Comparison of ENCODE assay signal across 8 mouse cellular contexts in genomic region chr2:6220141-6220805, GRCm38 (mm10). TPM values are rescaled to one million over a fixed set of nuclear protein-coding genes. Genes with fewer than 3 reads are reported as not detected.
A peak's percentile ranks its signal among the peaks of the same experiment; 100 is the strongest.
DNase-seq lines count a peak whose midpoint lies in the region; ATAC-seq and TF ChIP-seq lines count a peak whose summit lies in the region.

No protein-coding gene starts in this region.

- DNase-seq in Patski (ENCODE audit: low read depth, low spot score), result peak; percentile 24
- DNase-seq in cerebellum, adult 9-10 months, result peak; percentile 87
- DNase-seq in frontal cortex, postnatal 10 days (ENCODE audit: low spot score in 2 of 2), result peak; percentile 36 to 74
- DNase-seq in left cerebral cortex, adult 8-10 months (ENCODE audit: low spot score in 2 of 2), result peak; percentile 32 to 78
- peak; percentile 59 to 66 for DNase-seq in right cerebral cortex, postnatal 36 days (ENCODE audit: low spot score in 2 of 2)
- DNase-seq in urinary bladder, postnatal 4 days (ENCODE audit: low spot score in 2 of 2), result peak; percentile 43 to 76

- ATAC-seq in Patski, result peak; percentile 71
- peak; percentile 100 for ATAC-seq in inflammation-experienced regulatory T-cells, adult 6 months
- ATAC-seq in megakaryocyte progenitor cell, adult 5-6 weeks (replicated peaks; ENCODE audit: poor library complexity), result peak; percentile 98

- H3K27me3 ChIP-seq in Patski, result no peaks in the 10 kb centered on the region

- POLR2A ChIA-PET in Patski (lab: Charles Lee), result interaction anchor here (1.2 kb wide), 1 partner anchor 188 kb away, joined by 3 read pairs; no protein-coding TSS in a partner anchor

- CTCF ChIA-PET in Patski (lab: Charles Lee), result interaction anchor here (0.7 to 4.5 kb wide), 30 partner anchors 9 to 811 kb away, joined by 3 to 73 read pairs (median 4); partner anchors contain the start of gene Usp6nl

- peak; percentile 91 for TF ChIP-seq CTCF in Patski (IDR thresholded peaks at IDR 0.05)

- in situ Hi-C loops in Patski (cut with MboI; ENCODE audit: low pct_unique_long_range_greater_than_20kb), result loop anchor here (5.0 to 25.0 kb wide), 2 partner anchors 187 to 867 kb away; no protein-coding TSS in a partner anchor

RNA-seq across cellular contexts. Expression of gene Echdc3, which starts 7.4 kb away (rescaled TPM):
- polyA plus RNA-seq in Patski (2021), result 22.2 TPM
- not detected for polyA plus RNA-seq in inflammation-experienced regulatory T-cells, adult 6 months (2017; shearing (Covaris generic))
- total RNA-seq in left cerebral cortex, adult 8-10 months (2022), result 1 to 10 TPM in 2 of 4 experiments, under 1 TPM in 2; 0.71 to 1.2 (median 0.96) TPM
- 1.2 and 2.4 TPM in 2 replicates for total RNA-seq in megakaryocyte progenitor cell, adult 5-6 weeks (2015)
- 0.41 and 1.5 TPM in 2 replicates for total RNA-seq in megakaryocyte progenitor cell, adult 5-6 weeks (2017)

Comparison
In these comparisons a context has a peak if more than half of its experiments do, and no peak if none do; other contexts are left out.
1. Peak in every context shown above with its lines: DNase-seq and ATAC-seq.
2. DNase-seq: peak in every context shown above with its lines; median percentile 87 in cerebellum, adult 9-10 months; 62 in right cerebral cortex, postnatal 36 days; 60 in urinary bladder, postnatal 4 days; 55 in frontal cortex, postnatal 10 days; 55 in left cerebral cortex, adult 8-10 months; 24 in Patski.